Mouse (Mus musculus) ovary, postnatal 14 days (tissue): ENCODE data around the gene Mecr.
A peak's percentile ranks its signal among the peaks of the same experiment; 100 is the strongest.
"Not testable (repeated sequence)": the region's sequence is repeated elsewhere in the genome, so short reads cannot be mapped to it uniquely, and the experiment has no call there.

ENCODE experiments used
- DNase-seq: peaks from one replicate; pipeline ENCODE4 v3.0.0; 2022; ENCODE audit warnings: low spot score

The Mecr gene

GRCm38 (mm10) chr4:131843290-131843743 is at the start of gene Mecr:
Gene Mecr (plus strand): TSS chr4:131843470.
- peak; percentile 95 for DNase-seq

GRCm38 (mm10) chr4:131796312-131797080 is 46.8 kb upstream of the Mecr start:
- no peak for DNase-seq

GRCm38 (mm10) chr4:131797483-131797882 is 45.8 kb upstream of the Mecr start:
- peak; percentile 40 for DNase-seq

- no peak for DNase-seq
These were observed 45.4 kb upstream of the Mecr start for GRCm38 (mm10) chr4:131797920-131798319.

- DNase-seq: no peak
These were observed 44.3 kb upstream of the Mecr start for GRCm38 (mm10) chr4:131798968-131799367.

GRCm38 (mm10) chr4:131803846-131804245 is 39.4 kb upstream of the Mecr start:
- no peak for DNase-seq

- DNase-seq: not testable (repeated sequence)
These were observed 38.5 kb upstream of the Mecr start for GRCm38 (mm10) chr4:131804732-131805131.

- DNase-seq: no peak
These were observed 38.0 kb upstream of the Mecr start for GRCm38 (mm10) chr4:131805255-131805654.

- DNase-seq: no peak
These were observed 30.8 kb upstream of the Mecr start for GRCm38 (mm10) chr4:131812458-131812857.

GRCm38 (mm10) chr4:131813798-131814197 is 29.5 kb upstream of the Mecr start:
- no peak for DNase-seq

GRCm38 (mm10) chr4:131814869-131815268 is 28.4 kb upstream of the Mecr start:
- DNase-seq: no peak

- DNase-seq: no peak
These were observed 27.5 kb upstream of the Mecr start for GRCm38 (mm10) chr4:131815774-131816173.

- no peak for DNase-seq
These were observed 24.3 kb upstream of the Mecr start for GRCm38 (mm10) chr4:131818926-131819325.

GRCm38 (mm10) chr4:131821161-131821731 is 22.0 kb upstream of the Mecr start:
- no peak for DNase-seq

- no peak for DNase-seq
These were observed 20.7 kb upstream of the Mecr start for GRCm38 (mm10) chr4:131822583-131822982.

- DNase-seq: no peak
These were observed 18.3 kb upstream of the Mecr start for GRCm38 (mm10) chr4:131824939-131825338.

- no peak for DNase-seq
These were observed 17.4 kb upstream of the Mecr start for GRCm38 (mm10) chr4:131825830-131826229.

- no peak for DNase-seq
These were observed 16.4 kb upstream of the Mecr start for GRCm38 (mm10) chr4:131826905-131827304.

GRCm38 (mm10) chr4:131829123-131829522 is 14.1 kb upstream of the Mecr start:
- no peak for DNase-seq

GRCm38 (mm10) chr4:131831546-131832045 is 11.7 kb upstream of the Mecr start:
- DNase-seq: no peak

GRCm38 (mm10) chr4:131832759-131833407 is 10.4 kb upstream of the Mecr start:
- no peak for DNase-seq

GRCm38 (mm10) chr4:131833971-131834609 is 9.2 kb upstream of the Mecr start:
- no peak for DNase-seq
